Mouse (Mus musculus) heart, adult 2 months (tissue): Measurements from ENCODE around the gene Sdf2l1.

Experiments used
- CTCF ChIP-seq: fragments of 200-600 bp; IDR thresholded peaks from 2 replicates; pipeline ENCODE4 v1.8.1; 2022; ENCODE audit warnings: antibody characterized with exemption, mild to moderate bottlenecking, moderate library complexity
- POLR2A ChIP-seq: fragments of 200-500 bp; IDR thresholded peaks from 2 replicates; pipeline ENCODE4 v1.6.1; 2011; ENCODE audit warnings: mild to moderate bottlenecking, low read depth, low read length, control low read depth; ENCODE audit not compliant: insufficient read depth

DNA sequence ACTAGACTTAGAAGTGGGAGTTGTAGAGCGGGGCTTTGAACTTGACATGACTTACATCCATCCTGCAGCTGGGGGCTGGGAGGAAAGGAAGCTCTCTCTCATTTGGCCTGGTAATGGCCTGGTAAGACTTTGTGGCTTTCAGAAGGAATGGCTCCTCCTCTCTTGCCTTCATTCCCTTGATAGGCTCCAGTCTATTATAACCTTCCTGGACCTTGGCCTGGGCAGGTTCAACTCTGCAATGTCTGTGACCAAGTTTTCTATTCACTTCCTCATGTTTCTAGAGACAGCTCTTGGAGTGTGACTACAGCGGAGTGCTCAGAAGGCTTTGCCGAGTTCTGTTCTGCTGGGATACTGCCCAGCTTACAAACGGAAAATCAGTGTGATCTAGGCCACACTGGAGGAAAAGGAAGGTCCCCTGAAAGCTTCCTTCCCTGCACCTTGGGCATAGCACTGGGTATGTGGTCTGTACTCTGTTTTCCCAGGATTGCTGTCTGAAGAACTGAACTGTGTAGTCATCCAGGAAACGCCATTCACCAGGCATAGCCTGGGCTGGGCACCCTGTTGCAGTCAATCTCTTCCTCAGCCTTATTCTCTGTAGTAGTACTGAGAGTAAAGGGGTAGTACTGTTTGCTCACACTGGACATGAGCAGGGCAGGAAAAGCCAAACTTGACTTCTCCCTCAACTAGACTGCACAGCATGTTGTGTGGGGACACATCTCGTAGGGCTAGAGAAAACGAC is 18.5 kb upstream of the Sdf2l1 start:
- no peak for TF ChIP-seq POLR2A
- no peak for TF ChIP-seq CTCF
